Mouse (Mus musculus) thymus, adult 2 months (tissue): ENCODE measurements around the gene Ppcdc.

Experiments used
- CTCF ChIP-seq: fragments of 200-500 bp; IDR thresholded peaks from 2 replicates; pipeline ENCODE4 v1.5.1; 2012; ENCODE audit warnings: mild to moderate bottlenecking, control low read depth, low read length, moderate library complexity, borderline replicate concordance; ENCODE audit not compliant: control insufficient read depth, poor library complexity, insufficient read depth; ENCODE audit errors: extremely low read depth
- POLR2A ChIP-seq: fragments of 200-500 bp; IDR thresholded peaks from 2 replicates; pipeline ENCODE4 v1.6.1; 2012; ENCODE audit warnings: mild to moderate bottlenecking, low read length, control low read depth, moderate library complexity; ENCODE audit not compliant: control insufficient read depth, poor library complexity, insufficient read depth; ENCODE audit errors: extremely low read depth

- no peak for TF ChIP-seq CTCF
- TF ChIP-seq POLR2A = no peak
Measured at GRCm38 (mm10) chr9:57384621-57385020, 55.3 kb downstream of the Ppcdc start.
